Mouse (Mus musculus) skeletal muscle tissue, adult 2 months (tissue): Measurements from ENCODE around the gene Bst2.
"Not testable (repeated sequence)": the region's sequence is repeated elsewhere in the genome, so short reads cannot be mapped to it uniquely, and the experiment has no call there.

ENCODE experiments used
- DNase-seq: peaks from one replicate; pipeline ENCODE4 v3.0.0-alpha.2; 2012; ENCODE audit warnings: low read depth, low spot score

Bst2 gene

DNA sequence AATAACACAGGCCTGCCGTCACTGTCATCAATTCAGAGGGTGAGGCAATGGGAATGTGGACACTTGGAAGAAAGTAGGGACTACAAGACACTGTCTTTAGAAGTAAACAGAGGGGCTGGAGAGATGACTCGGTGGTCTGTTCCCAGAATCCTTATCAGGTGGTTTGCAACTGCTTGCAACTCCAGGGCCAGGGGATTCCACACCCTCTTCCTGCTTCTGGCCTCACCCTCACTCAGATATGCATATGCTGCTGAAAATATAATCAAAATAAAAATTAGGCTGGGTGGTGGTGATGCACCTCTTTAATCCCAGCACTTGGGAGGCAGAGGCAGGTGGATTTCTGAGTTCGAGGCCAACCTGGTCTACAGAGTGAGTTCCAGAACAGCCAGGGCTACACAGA is 22.8 kb upstream of the Bst2 start:
- DNase-seq, result no peak

DNA sequence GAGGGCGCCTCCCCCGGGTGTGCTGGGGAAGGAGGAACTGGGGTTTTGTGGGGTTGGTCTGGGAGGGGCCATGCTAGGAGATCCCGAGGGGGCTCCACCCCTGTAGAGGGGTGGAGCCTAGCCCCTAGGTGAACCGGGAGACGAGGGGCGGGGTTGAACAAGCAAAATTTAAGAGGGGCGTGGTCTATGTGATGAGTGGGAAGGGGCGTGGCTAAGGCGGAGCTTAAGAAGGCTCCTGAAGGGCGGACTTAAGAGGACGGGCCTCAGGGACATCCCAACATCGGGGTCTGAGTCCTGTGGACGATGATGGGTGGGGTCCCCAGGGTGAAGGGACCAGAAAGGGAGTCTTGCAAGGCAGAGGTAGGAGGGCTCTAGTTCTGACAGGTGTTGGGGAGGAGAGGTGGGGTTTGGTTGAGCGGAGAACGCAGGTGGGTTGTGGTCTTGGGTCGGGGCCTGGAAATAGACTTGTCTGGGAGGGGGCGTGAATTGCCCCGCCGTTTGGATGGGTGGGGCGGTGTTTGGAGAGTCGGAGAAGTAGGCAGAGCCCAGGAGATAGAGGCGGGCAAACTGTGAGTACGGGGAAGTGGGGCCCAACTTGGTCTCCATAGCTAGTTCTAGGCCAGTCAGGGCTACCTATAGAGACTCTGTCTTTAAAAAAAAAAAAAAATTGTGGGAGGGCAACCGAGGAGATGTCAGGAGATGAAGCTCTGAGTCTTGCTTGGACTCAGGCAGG is 21.9 kb upstream of the Bst2 start:
- peak; percentile 56 for DNase-seq

DNA sequence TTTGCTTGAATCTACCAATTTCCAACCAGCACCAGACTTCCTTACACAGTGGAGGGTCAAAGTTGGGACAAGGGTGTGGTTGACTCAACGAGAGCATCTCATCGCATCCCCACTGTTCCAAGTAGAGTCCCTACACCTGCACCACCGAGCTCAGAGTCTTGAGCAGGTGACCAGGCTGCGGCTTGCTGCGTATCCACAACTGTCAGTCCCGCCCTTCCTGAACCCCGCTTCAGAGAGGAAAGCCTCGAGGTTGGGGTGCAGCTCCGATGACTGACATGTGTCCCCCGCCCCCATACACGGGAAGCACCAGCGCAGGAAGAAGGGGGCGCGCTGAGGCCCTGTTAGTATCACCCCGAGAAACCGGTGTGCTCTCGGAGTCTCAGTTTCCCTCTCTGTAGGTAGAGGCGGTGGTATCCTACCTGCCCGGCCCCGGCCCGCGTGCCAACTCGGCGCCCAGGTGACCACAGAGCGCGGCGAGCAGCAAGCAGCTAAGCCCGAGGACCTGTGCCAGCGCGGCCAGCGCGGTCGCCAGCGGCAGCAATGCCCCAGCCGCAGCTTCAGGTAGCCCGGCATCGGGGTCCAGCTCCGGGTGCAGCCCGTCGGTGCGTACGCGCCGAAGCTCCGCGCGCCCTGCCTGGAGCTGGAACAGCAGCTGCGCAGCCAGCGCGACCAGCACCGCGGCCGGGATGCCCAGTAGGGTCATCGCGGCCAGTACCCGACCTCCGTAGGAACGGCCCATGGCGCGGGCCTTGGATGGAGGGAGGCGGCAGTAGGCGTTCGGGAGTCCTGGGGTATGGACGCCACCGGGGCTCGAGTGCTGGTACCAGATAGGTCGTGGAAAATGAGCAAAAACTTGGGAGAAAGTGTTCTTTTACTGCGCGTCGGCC is 21.1 kb upstream of the Bst2 start, which contains the start of gene Tmem221:
Gene Tmem221 (minus strand): TSS at position 801 of the 887 bp plus-strand sequence.
- DNase-seq, result no peak

DNA sequence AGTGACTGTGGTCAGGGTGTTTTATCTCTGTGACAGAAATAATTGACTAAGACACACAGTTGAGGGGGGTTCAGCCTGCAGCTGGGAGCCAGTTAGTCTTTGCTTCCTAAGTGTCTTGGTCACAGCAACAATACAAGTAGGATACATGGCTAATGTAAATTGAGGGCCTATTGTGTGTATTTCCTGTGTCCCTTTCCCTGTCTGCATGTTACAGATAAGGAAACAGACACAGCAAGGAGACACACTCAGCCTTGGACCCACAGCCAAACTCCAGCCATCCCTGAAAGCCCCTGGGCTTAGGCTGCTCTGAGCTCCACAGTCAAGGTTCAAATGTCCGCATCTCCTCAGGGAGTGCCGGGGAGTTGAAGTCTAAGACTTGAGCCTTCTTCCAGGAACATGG is 17.4 kb upstream of the Bst2 start:
- DNase-seq, result no peak

DNA sequence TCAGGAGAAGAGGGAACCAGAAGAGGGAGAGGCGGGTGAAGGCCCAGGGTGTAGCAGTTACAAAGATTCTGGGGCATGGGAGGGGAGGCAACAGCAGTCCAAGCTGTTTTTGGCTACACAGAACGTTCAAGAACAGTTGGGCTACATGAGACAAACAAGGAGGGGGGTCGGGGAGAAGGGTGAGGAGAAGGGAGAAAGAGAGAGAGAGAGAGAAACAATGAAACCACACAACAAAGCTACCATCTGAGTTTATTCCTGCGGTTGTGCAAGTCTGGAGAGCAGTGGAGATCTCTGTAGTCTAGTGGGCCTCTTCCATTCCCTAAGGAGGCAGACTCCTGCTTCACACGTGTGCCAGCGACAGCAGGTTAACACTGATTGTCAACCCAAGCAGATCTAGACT is 16.7 kb upstream of the Bst2 start:
- no peak for DNase-seq

DNA sequence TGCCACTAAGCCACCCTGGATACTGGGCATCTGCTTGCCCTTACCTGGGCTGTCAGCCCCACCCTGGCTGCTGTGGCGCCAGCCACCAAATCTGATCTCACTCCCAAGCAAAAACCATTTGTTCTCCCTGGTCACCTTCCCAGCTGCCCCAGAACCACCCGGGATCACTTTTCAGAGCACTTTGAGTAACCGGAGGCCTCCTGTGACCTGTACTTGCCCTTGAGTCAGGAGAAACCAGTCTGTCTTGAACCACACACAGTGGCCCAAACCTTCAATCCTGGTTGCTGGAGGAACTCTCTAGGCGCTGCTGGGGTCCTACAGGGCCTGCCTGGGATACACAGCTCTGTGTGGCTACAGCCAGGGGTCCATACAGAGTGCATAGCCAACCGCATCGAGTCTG is 15.5 kb upstream of the Bst2 start:
- DNase-seq, result no peak

DNA sequence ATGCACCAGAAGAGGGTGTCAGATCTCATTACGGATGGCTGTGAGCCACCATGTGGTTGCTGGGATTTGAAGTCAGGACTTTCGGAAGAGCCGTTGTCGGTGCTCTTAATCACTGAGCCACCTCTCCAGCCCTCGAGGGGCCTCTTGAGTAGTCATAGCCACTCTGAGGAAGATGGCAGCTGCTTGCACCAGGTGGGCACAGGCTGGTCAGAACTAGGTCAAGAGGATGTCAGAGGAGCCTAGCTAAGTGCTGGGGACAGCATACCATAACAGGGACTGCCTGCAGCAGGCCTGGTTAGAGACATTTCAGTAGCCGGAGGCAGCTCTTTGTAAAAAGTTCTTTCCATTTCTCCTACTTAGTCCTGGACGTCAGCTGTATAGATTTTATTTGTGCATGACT is 13.5 kb upstream of the Bst2 start:
- no peak for DNase-seq

DNA sequence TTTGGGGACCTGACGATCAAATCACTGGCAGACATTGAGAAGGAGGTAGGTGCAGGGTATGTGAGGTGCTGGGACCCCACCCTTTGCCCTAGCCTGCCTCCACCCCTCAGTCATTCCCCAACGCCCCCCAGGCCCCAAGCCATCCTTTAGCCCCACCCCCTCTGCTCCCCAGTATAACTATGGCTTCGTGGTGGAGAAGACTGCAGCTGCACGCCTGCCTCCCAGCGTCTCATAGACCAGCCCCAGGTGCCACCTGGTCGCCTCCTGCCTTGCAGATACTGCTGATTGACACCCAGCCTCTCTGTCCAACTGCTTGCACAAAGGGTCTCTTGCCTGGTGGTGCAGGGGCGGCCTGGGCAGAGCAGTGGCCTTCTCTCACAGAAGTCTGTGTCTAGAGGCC is 10.3 kb upstream of the Bst2 start:
- DNase-seq, result no peak

DNA sequence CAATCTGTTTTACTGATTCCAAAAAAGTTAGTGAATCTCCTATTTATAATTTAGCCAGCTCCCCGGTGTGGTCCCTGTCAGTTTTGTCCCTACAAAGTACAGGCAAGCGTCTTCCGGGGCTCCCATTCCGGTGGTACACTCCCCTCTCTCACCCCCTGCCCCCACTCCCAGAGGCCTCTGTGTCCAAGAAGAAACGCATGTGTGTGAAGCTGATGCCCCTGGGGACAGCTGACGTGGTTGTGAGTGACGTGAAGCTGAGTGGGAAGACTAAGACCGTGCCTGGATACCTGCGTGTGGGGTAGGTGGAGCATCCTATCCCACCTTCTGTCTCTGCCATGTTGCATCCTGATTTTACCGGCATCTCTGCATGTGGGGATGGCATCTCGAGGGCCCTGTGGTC is 7.8 kb upstream of the Bst2 start:
- no peak for DNase-seq

DNA sequence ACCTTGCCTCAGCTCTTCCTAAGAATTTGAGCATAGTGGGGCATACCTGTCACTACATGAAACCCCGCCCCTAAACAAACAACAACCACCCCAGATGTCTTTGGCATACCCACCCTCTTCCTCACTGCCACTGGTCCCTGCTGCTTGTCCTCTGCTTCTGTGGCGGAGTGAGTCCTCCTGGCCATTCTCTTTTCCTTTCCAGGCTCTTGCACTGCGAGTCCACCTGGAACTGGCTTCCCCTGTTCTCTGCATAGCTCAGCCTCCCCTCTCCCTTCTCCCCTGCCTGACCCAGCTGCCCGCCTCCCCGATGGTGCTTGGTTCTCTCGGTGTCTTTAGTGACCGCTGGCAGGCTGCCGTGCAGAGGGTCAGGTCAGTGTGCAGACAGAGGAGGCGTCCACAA is 6.5 kb upstream of the Bst2 start:
- DNase-seq, result no peak

DNA sequence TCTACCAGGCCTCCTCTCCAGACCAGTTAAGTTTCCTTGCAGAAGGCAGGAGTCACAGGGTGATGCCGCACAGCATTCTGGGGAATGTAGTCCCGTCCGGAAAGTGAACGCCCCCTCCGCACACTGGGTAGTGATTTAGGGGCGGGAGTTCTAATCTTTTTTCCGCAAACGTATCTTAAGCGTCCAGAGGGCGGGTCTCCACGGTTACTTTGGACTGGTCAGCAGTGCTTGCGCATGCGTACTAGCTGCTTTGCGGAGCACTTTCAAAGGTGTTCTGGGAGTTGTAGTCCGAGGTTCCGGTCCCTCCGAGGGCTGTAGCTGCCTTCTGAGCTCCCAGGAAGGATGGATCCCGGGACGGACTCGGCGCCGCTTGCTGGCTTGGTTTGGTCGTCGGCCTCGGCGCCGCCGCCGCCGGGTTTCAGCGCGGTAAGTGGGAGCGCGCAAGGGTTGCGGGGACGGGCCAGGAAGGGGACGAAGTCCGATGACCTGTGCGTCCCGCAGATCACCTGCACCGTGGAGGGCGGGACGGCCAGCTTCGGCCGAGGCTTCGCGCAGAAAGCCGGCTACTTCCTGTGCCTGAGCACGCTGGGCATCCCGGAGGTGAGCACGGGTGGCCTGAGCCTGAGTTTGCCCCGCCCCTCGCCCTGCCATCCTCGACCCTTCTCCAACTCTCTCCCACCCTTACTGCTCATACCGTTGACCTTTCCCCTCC is 5.5 kb upstream of the Bst2 start, which contains the start of gene Mvb12a:
Gene Mvb12a (plus strand): TSS at position 291 of the 712 bp plus-strand sequence.
- peak; percentile 100 for DNase-seq

DNA sequence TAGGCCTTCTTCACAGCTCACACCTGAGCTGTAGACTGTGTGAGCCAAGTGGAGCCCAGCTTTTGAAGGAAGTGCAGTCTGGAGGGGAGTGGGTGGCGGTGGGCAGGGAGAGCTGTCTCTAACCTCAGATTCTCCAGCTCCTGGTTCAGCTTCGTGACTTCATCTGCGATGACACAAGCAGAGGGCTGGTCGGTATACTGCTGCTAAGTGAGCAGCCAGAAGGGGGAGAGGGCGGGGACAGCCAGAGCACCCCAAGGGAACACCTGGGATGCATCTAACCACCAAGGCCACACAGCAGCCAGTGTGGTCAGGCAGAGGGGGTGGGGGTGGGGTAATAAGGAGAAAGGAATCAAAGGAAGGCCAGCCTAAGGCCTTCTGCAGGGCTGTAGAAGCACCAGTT is 1.6 kb downstream of the Bst2 start:
- DNase-seq, result no peak

DNA sequence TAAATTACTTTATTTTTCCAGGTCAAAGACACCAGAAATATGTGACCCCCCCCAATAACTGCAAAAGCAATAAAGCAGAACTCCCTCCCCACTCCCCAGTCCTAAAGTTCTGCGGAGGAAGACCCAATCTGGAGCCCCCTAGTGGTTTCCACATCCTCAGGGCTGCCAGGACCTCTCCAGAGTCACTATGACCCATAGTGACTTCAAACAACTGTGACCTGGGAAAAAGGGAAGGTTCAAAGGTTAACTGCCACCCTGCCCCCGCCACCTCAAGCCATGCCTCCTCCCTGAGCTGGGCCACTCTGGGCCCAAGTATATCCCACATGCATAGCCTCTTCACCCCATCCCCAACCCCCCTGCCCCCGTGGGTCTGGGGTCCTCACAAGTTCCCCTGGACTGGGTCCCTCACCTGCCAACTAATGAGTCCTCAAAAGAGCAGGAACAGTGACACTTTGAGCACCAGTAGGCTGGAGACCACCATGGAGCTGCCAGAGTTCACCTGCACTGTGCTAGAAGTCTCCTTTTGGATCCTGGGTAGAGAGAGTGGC is 2.9 kb downstream of the Bst2 start:
- no peak for DNase-seq

DNA sequence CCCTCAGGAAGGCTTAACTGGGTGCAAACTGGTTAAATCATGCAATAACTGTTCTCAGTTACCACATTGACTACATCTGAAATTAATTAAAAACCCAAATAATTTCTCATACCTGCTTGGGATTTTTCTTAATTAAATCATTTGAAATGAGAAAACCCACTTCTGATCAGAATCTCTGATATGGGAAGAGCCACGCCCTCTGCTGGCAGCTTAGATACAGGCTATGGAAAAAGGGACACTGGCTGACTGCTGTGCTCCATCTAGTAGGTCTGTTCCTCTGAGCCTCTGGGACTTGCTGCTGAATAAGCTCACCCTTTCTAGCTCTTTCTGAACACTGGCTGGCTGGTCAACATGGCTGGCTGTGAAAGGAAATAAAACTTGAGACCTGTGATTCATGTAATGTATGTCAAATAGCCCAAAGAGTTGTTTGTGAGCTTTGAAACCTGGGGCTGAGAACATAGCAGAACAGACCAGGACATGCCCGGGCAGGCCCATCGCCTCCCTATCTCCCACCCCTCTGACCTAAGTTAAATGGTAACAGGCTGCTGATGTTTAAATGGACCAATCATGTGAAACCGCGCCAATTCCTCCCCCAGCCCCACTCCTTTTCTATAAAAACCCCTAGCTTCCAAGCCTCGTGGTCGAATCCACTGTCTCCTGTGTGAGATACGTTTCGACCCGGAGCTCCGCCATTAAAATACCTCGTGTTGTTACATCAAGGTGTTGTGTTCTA is 6.4 kb downstream of the Bst2 start:
- DNase-seq, result not testable (repeated sequence)

DNA sequence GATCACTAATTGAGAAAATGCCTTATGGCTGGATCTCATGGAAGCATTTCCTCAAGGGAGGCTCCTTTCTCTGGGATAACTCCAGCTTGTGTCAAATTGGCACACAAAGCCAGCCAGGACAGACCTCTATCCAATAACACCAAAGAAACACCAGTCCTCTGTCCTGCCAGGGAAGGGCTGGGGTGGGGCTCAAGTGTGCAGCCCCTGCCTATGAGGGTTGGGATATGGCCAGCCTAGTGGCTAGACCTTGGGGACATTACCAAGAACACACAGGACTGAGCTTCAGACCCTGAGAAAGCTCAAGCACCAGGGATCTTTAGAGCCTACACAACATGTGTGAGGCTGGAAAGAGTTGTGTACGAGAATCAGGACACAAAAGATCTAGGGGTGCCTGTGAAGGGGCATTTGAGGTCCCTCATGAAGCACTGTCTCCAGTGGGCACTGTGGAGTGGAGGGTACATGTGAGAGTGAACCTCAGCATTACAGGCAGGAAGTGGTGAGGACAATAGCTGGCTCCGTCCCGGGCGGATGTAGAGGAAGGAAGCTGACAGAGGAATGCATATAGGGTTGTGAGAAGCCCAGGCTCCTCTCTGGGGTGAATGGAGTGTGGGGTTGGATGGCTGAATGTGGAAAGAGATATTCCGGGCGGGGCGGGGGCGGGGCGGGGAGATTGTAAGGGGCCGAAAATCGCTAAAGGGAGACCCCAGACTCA is 8.7 kb downstream of the Bst2 start:
- DNase-seq, result no peak

DNA sequence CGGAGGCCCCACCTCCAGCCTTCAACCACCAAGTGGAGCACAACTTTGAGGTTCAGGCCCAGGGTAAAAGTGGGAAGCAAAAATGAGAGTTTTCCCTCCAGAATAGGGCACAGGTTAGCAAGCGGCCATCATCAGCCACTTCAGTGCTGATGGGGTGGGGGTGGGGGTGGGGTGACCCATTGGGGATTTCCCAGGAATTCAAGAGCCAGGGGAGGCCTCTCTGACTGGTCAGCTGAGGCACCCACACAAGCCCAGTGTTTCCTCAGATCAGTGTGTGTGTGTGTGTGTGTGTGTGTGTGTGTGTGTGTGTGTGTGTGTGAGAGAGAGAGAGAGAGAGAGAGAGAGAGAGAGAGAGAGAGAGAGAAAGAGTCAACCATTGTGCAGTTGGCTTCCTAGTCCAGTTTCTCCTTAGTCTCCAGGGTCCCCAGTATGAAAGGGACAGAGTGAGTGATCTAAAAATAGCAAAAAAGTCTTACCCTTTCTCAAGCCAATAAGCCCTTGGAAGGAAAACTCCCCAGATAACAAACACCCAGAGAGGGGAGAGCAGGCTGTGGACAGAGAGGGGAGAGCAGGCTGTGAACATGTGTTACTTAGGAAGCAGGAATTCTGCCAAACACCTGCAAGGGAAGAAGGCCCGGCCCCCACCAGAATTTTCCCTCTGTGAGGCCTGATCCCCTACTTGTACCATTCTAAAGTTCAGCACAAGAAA is 9.9 kb downstream of the Bst2 start:
- no peak for DNase-seq

DNA sequence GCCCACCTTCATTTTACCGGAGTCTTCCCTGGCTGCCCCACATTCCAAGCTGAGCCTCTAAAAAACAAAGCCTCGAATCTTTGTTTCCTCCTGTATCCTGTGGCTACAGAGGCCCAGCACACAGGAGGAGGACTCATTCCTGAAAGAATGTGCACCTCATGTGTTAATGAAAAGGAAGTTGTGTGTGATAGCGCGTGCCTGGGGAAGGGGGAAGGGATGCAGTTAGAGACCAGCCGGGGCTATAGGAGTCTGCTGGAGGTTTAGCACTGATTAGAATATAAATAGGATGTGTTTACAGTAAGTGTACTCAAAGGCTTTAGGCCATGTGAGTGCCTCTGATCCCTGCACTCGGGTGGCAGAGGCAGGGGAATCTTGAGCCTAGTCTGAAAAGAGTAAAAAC is 11.0 kb downstream of the Bst2 start:
- DNase-seq, result no peak

DNA sequence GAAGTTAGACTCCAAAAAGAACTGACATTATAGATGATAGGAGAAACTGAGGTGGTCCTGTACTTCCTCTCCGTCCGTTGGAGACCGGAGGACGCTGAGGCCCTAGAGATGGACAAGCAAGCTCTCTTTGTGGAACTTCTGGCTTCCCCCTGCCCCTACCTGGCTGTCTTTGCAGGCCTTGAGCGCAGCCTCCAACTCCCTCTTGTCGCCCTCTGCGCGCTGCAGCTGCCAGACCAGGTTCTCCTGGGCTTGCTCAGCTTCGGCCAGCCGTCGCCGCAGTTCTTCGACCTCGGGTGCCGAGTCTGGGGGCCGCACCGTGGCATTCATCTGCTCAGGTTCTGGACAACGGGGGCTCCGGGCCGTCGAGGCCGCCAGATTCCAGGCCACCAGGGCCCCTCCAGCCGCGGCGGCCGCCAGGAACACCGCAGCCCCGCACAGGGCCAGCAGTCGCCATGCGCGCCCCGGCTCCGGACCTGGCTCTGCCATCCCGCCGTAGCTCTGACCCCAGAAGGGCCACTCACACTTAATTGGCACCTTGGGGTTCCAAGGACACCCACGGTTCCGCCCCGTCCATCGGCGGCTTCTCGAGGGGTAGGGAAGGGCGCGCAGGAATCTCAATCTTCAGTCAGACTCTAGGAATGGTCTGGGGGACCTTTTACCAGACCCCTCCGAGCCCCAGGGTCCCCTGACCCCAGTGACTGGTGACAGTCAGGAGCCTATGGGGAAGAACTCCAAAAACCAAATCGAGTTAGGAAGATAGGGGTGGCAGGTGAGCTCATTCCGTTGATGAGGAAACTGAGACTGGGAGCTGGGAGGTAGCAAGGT is 11.8 kb downstream of the Bst2 start, which contains the start of gene Ccdc194:
Gene Ccdc194 (minus strand): TSS at position 486 of the 825 bp plus-strand sequence.
- no peak for DNase-seq

DNA sequence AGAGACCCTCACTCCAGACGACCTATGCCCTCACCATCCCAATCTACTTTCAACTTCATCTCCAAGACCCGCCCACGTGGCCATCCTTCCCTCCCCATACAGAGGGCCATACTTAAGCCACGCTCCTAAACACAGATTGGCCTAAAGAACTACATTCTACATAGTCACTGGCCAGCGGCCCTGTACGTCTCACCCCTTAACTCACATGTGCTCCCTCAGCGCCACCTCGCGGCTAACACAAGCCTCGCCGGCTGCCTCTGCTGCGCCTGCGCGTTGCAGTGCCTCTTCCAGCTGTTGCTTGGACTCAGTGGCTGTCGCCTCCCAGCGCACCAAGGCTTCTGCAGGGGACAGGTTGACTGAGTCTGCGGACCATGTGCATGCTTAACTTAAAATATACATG is 15.6 kb downstream of the Bst2 start:
- peak; percentile 93 for DNase-seq
